Comparison of ENCODE assay signal across 8 mouse cellular contexts in the genomic region with DNA sequence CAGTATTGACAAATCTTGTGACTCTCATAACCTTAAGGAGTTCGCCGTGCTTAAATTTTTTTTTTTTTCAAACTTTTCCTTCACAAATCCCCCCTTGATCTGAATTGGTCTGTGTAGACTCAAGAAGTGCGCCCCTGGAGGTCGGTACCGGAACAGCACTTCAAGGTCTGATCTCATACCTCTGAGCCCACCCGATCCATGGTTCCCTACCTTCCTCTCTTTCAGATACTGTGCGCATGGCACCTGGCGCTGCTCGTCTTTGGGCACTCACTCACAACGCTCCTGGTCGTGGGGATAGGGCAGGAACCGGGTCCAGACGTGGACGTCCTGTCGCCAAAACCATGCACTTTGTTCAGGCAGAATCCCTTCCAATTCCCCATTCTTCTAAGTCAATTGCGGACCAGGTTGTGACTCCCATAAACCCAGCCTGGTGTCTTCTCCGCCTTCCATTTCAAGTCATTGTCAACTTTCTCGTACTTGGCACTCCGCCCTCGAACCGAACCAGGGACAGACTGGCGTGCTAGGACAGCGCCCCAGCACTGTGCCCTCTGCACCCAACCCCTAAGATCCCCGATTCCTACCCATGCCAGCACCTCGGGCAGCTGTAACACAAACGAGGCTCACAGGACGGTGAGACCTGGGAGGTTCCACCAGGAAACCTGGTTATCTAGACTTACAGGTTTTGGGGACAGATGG. TPM values are rescaled to one million over a fixed set of nuclear protein-coding genes. Genes with fewer than 3 reads are reported as not detected.
DNase-seq lines count a peak whose midpoint lies in the region; ATAC-seq and TF ChIP-seq lines count a peak whose summit lies in the region.

No protein-coding gene starts in this region.

- no peak overlapping the region for H3K27ac ChIP-seq in ES-Bruce4 (ENCODE audit: insufficient read depth, low read length)
- no peak overlapping the region for H3K27ac ChIP-seq in embryonic facial prominence, embryonic 13.5 days
- no peak overlapping the region for H3K27ac ChIP-seq in heart, embryonic 12.5 days (ENCODE audit: poor library complexity, severe bottlenecking)
- no peak overlapping the region for H3K27ac ChIP-seq in kidney, embryonic 16.5 days (ENCODE audit: low read length)
- no peak overlapping the region for H3K27ac ChIP-seq in lung, postnatal 0 days (ENCODE audit: low read length)

- TF ChIP-seq POLR2A in ES-Bruce4 (IDR thresholded peaks at IDR 0.05; ENCODE audit: insufficient read depth, low read length): no peak

- no peaks in the 10 kb centered on the region for H3K36me3 ChIP-seq in ES-Bruce4 (ENCODE audit: control insufficient read depth, insufficient read depth, low read length, poor library complexity, severe bottlenecking)
- H3K36me3 ChIP-seq in embryonic facial prominence, embryonic 13.5 days: no peaks in the 10 kb centered on the region
- no peaks in the 10 kb centered on the region for H3K36me3 ChIP-seq in heart, embryonic 12.5 days
- no peaks in the 10 kb centered on the region for H3K36me3 ChIP-seq in kidney, embryonic 16.5 days (ENCODE audit: insufficient read depth, low read length)
- H3K36me3 ChIP-seq in lung, postnatal 0 days (ENCODE audit: insufficient read depth, low read length): no peaks in the 10 kb centered on the region

- TF ChIP-seq EP300 in ES-Bruce4 (IDR thresholded peaks at IDR 0.05; ENCODE audit: insufficient read depth, low read depth, low read length): no peak
- no peak for TF ChIP-seq EP300 in lung, postnatal 0 days (IDR thresholded peaks at IDR 0.05)

- DNase-seq in adrenal gland, postnatal 4 days (ENCODE audit: low spot score in 2 of 2): peak; percentile 22 to 25
- peak; percentile 44 for DNase-seq in lung, postnatal 0 days (ENCODE audit: low spot score)
- DNase-seq in ovary, postnatal 36 days (ENCODE audit: low spot score): peak; percentile 58
- peak; percentile 82 for DNase-seq in urinary bladder, postnatal 14 days (ENCODE audit: low spot score)

- H3K27me3 ChIP-seq in ES-Bruce4 (ENCODE audit: control insufficient read depth, insufficient read depth, low read length, poor library complexity, severe bottlenecking): 0 out of 2 replicates have a peak, but pooled peaks cover 2% of the 10 kb centered on the region
- peaks cover 73% of the 10 kb centered on the region for H3K27me3 ChIP-seq in embryonic facial prominence, embryonic 13.5 days
- H3K27me3 ChIP-seq in heart, embryonic 12.5 days (replicated peaks): peaks cover 92% of the 10 kb centered on the region
- H3K27me3 ChIP-seq in kidney, embryonic 16.5 days (ENCODE audit: insufficient read depth, low read length): peaks cover 66% of the 10 kb centered on the region
- peaks cover 15% of the 10 kb centered on the region for H3K27me3 ChIP-seq in lung, postnatal 0 days (replicated peaks; ENCODE audit: insufficient read depth, low read length)

- ATAC-seq in embryonic facial prominence, embryonic 13.5 days (ENCODE audit: insufficient number of reproducible peaks, insufficient read depth, low FRiP score, low TSS enrichment, low read depth): no peak
- peak; percentile 25; the same call in 1 of the 2 replicates for ATAC-seq in heart, embryonic 12.5 days (ENCODE audit: insufficient number of reproducible peaks, low FRiP score)
- ATAC-seq in kidney, embryonic 16.5 days (ENCODE audit: low FRiP score, low TSS enrichment): peak; percentile 69
- ATAC-seq in lung, postnatal 0 days: peak; percentile 19; the same call in 1 of the 2 replicates

- H3K4me2 ChIP-seq in embryonic facial prominence, embryonic 13.5 days: peak overlapping the region; percentile 66
- H3K4me2 ChIP-seq in heart, embryonic 12.5 days: peak overlapping the region; percentile 68
- peak overlapping the region; percentile 43 for H3K4me2 ChIP-seq in kidney, embryonic 16.5 days (replicated peaks; ENCODE audit: low read depth, low read length)
- peak overlapping the region; percentile 38 for H3K4me2 ChIP-seq in lung, postnatal 0 days (replicated peaks; ENCODE audit: low read depth, low read length)

- no peaks in the 10 kb centered on the region for H3K4me1 ChIP-seq in ES-Bruce4 (ENCODE audit: control insufficient read depth, insufficient read depth, low read length)
- H3K4me1 ChIP-seq in embryonic facial prominence, embryonic 13.5 days: peaks cover 15% of the 10 kb centered on the region
- H3K4me1 ChIP-seq in heart, embryonic 12.5 days (replicated peaks): peaks cover 11% of the 10 kb centered on the region
- H3K4me1 ChIP-seq in kidney, embryonic 16.5 days (ENCODE audit: insufficient read depth, low read length): peaks cover 7% of the 10 kb centered on the region
- H3K4me1 ChIP-seq in lung, postnatal 0 days (ENCODE audit: insufficient read depth, low read depth, low read length): peaks cover 8% of the 10 kb centered on the region; the same call in 1 of the 2 replicates

- H3K4me3 ChIP-seq in ES-Bruce4 (ENCODE audit: low read depth, low read length): peak overlapping the region; percentile 61
- peak overlapping the region; percentile 33 for H3K4me3 ChIP-seq in embryonic facial prominence, embryonic 13.5 days
- H3K4me3 ChIP-seq in heart, embryonic 12.5 days: peak overlapping the region; percentile 37
- H3K4me3 ChIP-seq in kidney, embryonic 16.5 days (ENCODE audit: low read length): peak overlapping the region; percentile 37
- peak overlapping the region; percentile 16; the same call in 1 of the 2 replicates for H3K4me3 ChIP-seq in lung, postnatal 0 days (ENCODE audit: low read depth, low read length)

- H3K9me3 ChIP-seq in ES-Bruce4 (replicated peaks; ENCODE audit: control insufficient read depth, insufficient read depth, low read length, poor library complexity, severe bottlenecking): no peaks in the 10 kb centered on the region
- no peaks in the 10 kb centered on the region for H3K9me3 ChIP-seq in embryonic facial prominence, embryonic 13.5 days
- H3K9me3 ChIP-seq in heart, embryonic 12.5 days (replicated peaks): no peaks in the 10 kb centered on the region
- no peaks in the 10 kb centered on the region for H3K9me3 ChIP-seq in kidney, embryonic 16.5 days (ENCODE audit: low read length)
- H3K9me3 ChIP-seq in lung, postnatal 0 days (ENCODE audit: low read length): no peaks in the 10 kb centered on the region

- peak; percentile 57 for TF ChIP-seq CTCF in ES-Bruce4 (IDR thresholded peaks at IDR 0.05; ENCODE audit: low read depth, low read length)
- peak; percentile 75 for TF ChIP-seq CTCF in lung, postnatal 0 days (IDR thresholded peaks at IDR 0.05)

- 4% methylated on average over 27 of the region's 27 CpGs for WGBS in embryonic facial prominence, embryonic 13.5 days
- WGBS in heart, embryonic 12.5 days: 4% methylated on average over 27 of the region's 27 CpGs
- 4% methylated on average over 27 of the region's 27 CpGs for WGBS in kidney, embryonic 16.5 days
- WGBS in lung, postnatal 0 days: 4% methylated on average over 27 of the region's 27 CpGs

- no peak overlapping the region for H3K9ac ChIP-seq in ES-Bruce4 (ENCODE audit: low read depth, poor library complexity, severe bottlenecking)
- peak overlapping the region; percentile 32; the same call in 1 of the 2 replicates for H3K9ac ChIP-seq in embryonic facial prominence, embryonic 13.5 days
- H3K9ac ChIP-seq in heart, embryonic 12.5 days: no peak overlapping the region
- H3K9ac ChIP-seq in kidney, embryonic 16.5 days (replicated peaks; ENCODE audit: low read length): no peak overlapping the region
- no peak overlapping the region for H3K9ac ChIP-seq in lung, postnatal 0 days (replicated peaks; ENCODE audit: low read depth)

RNA-seq across cellular contexts. Expression of gene Duoxa1, which starts 0.7 kb away (rescaled TPM):
- polyA plus RNA-seq in ES-Bruce4 (2011; ENCODE audit: insufficient read depth, insufficient read length, low read depth, missing spikeins): not detected in 2 replicates
- under 1 TPM in 1 of 2 experiments, not detected in 1; 0.25 TPM for total RNA-seq in adrenal gland, postnatal 4 days (2021)
- 1.6 and 1.9 TPM in 2 replicates for polyA plus RNA-seq in embryonic facial prominence, embryonic 13.5 days (2015; fragmentation: Nextera tagmentation; extraction: Ambion mirVana)
- not detected in 2 replicates for polyA plus RNA-seq in heart, embryonic 12.5 days (2016; fragmentation: Nextera tagmentation; extraction: Ambion mirVana)
- 0.15 TPM in 1 of 2 replicates, not detected in the other for polyA plus RNA-seq in kidney, embryonic 16.5 days (2015; fragmentation: Nextera tagmentation; extraction: Ambion mirVana)
- 0.21 TPM in 1 of 2 replicates, not detected in the other for polyA plus RNA-seq in lung, postnatal 0 days (2015; fragmentation: Nextera tagmentation; extraction: Ambion mirVana)

RNA-seq across cellular contexts. Expression of gene Duox1, which starts 2.6 kb away (rescaled TPM):
- polyA plus RNA-seq in ES-Bruce4 (2011; ENCODE audit: insufficient read depth, insufficient read length, low read depth, missing spikeins): not detected in 2 replicates
- under 1 TPM in 1 of 2 experiments, not detected in 1; 0.06 TPM for total RNA-seq in adrenal gland, postnatal 4 days (2021)
- polyA plus RNA-seq in embryonic facial prominence, embryonic 13.5 days (2015; fragmentation: Nextera tagmentation; extraction: Ambion mirVana): 0.31 and 0.32 TPM in 2 replicates
- 0.04 and 0.05 TPM in 2 replicates for polyA plus RNA-seq in heart, embryonic 12.5 days (2016; fragmentation: Nextera tagmentation; extraction: Ambion mirVana)
- polyA plus RNA-seq in kidney, embryonic 16.5 days (2015; fragmentation: Nextera tagmentation; extraction: Ambion mirVana): 0.05 TPM in 1 of 2 replicates, not detected in the other
- polyA plus RNA-seq in lung, postnatal 0 days (2015; fragmentation: Nextera tagmentation; extraction: Ambion mirVana): 0.06 and 0.15 TPM in 2 replicates

RNA-seq across cellular contexts. Expression of gene Duoxa2, which starts 14.2 kb away (rescaled TPM):
- not detected in 2 replicates for polyA plus RNA-seq in ES-Bruce4 (2011; ENCODE audit: insufficient read depth, insufficient read length, low read depth, missing spikeins)
- total RNA-seq in adrenal gland, postnatal 4 days (2021): under 1 TPM in 1 of 2 experiments, not detected in 1; 0.20 TPM
- polyA plus RNA-seq in embryonic facial prominence, embryonic 13.5 days (2015; fragmentation: Nextera tagmentation; extraction: Ambion mirVana): not detected in 2 replicates
- polyA plus RNA-seq in heart, embryonic 12.5 days (2016; fragmentation: Nextera tagmentation; extraction: Ambion mirVana): not detected in 2 replicates
- polyA plus RNA-seq in kidney, embryonic 16.5 days (2015; fragmentation: Nextera tagmentation; extraction: Ambion mirVana): not detected in 2 replicates
- 0.07 TPM in 1 of 2 replicates, not detected in the other for polyA plus RNA-seq in lung, postnatal 0 days (2015; fragmentation: Nextera tagmentation; extraction: Ambion mirVana)

RNA-seq across cellular contexts. Expression of gene Duox2, which starts 14.6 kb away (rescaled TPM):
- polyA plus RNA-seq in ES-Bruce4 (2011; ENCODE audit: insufficient read depth, insufficient read length, low read depth, missing spikeins): not detected in 2 replicates
- under 1 TPM; 0.08 to 0.17 TPM for total RNA-seq in adrenal gland, postnatal 4 days (2021)
- 0.14 TPM in 1 of 2 replicates, not detected in the other for polyA plus RNA-seq in embryonic facial prominence, embryonic 13.5 days (2015; fragmentation: Nextera tagmentation; extraction: Ambion mirVana)
- 0.13 TPM in 2 replicates for polyA plus RNA-seq in heart, embryonic 12.5 days (2016; fragmentation: Nextera tagmentation; extraction: Ambion mirVana)
- polyA plus RNA-seq in kidney, embryonic 16.5 days (2015; fragmentation: Nextera tagmentation; extraction: Ambion mirVana): 0.06 TPM in 2 replicates
- 0.02 and 0.04 TPM in 2 replicates for polyA plus RNA-seq in lung, postnatal 0 days (2015; fragmentation: Nextera tagmentation; extraction: Ambion mirVana)

RNA-seq across cellular contexts. Expression of gene Shf, which starts 56.1 kb away (rescaled TPM):
- 3.7 and 6.0 TPM in 2 replicates for polyA plus RNA-seq in ES-Bruce4 (2011; ENCODE audit: insufficient read depth, insufficient read length, low read depth, missing spikeins)
- 10 to 100 TPM; 30.5 to 32.7 TPM for total RNA-seq in adrenal gland, postnatal 4 days (2021)
- polyA plus RNA-seq in embryonic facial prominence, embryonic 13.5 days (2015; fragmentation: Nextera tagmentation; extraction: Ambion mirVana): 4.3 and 6.6 TPM in 2 replicates
- polyA plus RNA-seq in heart, embryonic 12.5 days (2016; fragmentation: Nextera tagmentation; extraction: Ambion mirVana): 2.6 and 2.9 TPM in 2 replicates
- 2.0 and 2.3 TPM in 2 replicates for polyA plus RNA-seq in kidney, embryonic 16.5 days (2015; fragmentation: Nextera tagmentation; extraction: Ambion mirVana)
- polyA plus RNA-seq in lung, postnatal 0 days (2015; fragmentation: Nextera tagmentation; extraction: Ambion mirVana): 1.8 and 2.5 TPM in 2 replicates

Comparison
In these comparisons a context has a peak if more than half of its experiments do, and no peak if none do; other contexts are left out.
1. DNase-seq: peak in every context shown above with its lines; median percentile 82 in urinary bladder, postnatal 14 days; 58 in ovary, postnatal 36 days; 44 in lung, postnatal 0 days; 24 in adrenal gland, postnatal 4 days.